In genomic region chr11:23846016-23846815, GRCm38 (mm10) we compare ENCODE assay signal across 10 mouse cellular contexts. TPM values are rescaled to one million over a fixed set of nuclear protein-coding genes. Genes with fewer than 3 reads are reported as not detected.
DNase-seq lines count a peak whose midpoint lies in the region; ATAC-seq and TF ChIP-seq lines count a peak whose summit lies in the region.
"Had no signal": no experiment of that assay in that cellular context is flagged by ENCODE, and none has a peak within 500 bp of the region (broad histone marks: within the 10 kb centered on the region; RNA-seq: fewer than 3 reads in every experiment).

No protein-coding gene starts in this region.

- no peak for TF ChIP-seq CTCF in bone marrow, adult 2 months (IDR thresholded peaks at IDR 0.05; ENCODE audit: control insufficient read depth, insufficient read depth, low read length)

- H3K27me3 ChIP-seq in liver, embryonic 13.5 days: no peaks in the 10 kb centered on the region
- H3K27me3 ChIP-seq in splenic B cell, adult 2 months (ENCODE audit: control insufficient read depth, insufficient read depth, low read length, poor library complexity, severe bottlenecking): no peaks in the 10 kb centered on the region
- H3K27me3 ChIP-seq: hindbrain, embryonic 15.5 days had no signal

- no peak overlapping the region for H3K9ac ChIP-seq in liver, embryonic 13.5 days
- H3K9ac ChIP-seq: hindbrain, embryonic 15.5 days; liver, embryonic 14.5 days had no signal

- peaks cover 3% of the 10 kb centered on the region for H3K4me1 ChIP-seq in bone marrow, adult 2 months (ENCODE audit: control insufficient read depth, insufficient read depth, low read length)
- no peaks in the 10 kb centered on the region; the same call in 1 of the 2 replicates for H3K4me1 ChIP-seq in liver, embryonic 13.5 days (replicated peaks)
- H3K4me1 ChIP-seq: hindbrain, embryonic 15.5 days had no signal

- no peaks in the 10 kb centered on the region for H3K36me3 ChIP-seq in liver, embryonic 13.5 days
- no peaks in the 10 kb centered on the region for H3K36me3 ChIP-seq in splenic B cell, adult 2 months (ENCODE audit: control insufficient read depth, insufficient read depth, low read length, poor library complexity, severe bottlenecking)
- H3K36me3 ChIP-seq: hindbrain, embryonic 15.5 days had no signal

- DNase-seq in left cerebral cortex, postnatal 14 days (ENCODE audit: low spot score in 2 of 2): peak; percentile 26 to 44
- no peak for DNase-seq in left cerebral cortex, postnatal 4 days
- DNase-seq in liver, embryonic 13.5 days: peak; percentile 3
- DNase-seq in splenic B cell, adult 2 months (ENCODE audit: low read depth, low spot score): peak; percentile 78
- no peak for DNase-seq in adrenal gland, postnatal 10 days
- no peak for DNase-seq in kidney, adult 11 months
- DNase-seq in adipocyte (ENCODE audit: low spot score): no peak

- WGBS in bone marrow, adult 2 months: 12% methylated on average over 22 of the region's 22 CpGs
- WGBS in liver, embryonic 13.5 days (ENCODE audit: insufficient replicate concordance): 34% methylated on average over 22 of the region's 22 CpGs

- intact Hi-C loops in left cerebral cortex, postnatal 14 days (cut with DNase I): no loop called here
- intact Hi-C loops in left cerebral cortex, postnatal 4 days (cut with DNase I): no loop called here

- peak overlapping the region; percentile 50 for H3K4me3 ChIP-seq in bone marrow, adult 2 months (replicated peaks; ENCODE audit: control insufficient read depth, low read depth, low read length)
- H3K4me3 ChIP-seq in liver, embryonic 13.5 days (replicated peaks): no peak overlapping the region
- H3K4me3 ChIP-seq: hindbrain, embryonic 15.5 days had no signal

- no peaks in the 10 kb centered on the region for H3K9me3 ChIP-seq in liver, embryonic 13.5 days (replicated peaks)
- H3K9me3 ChIP-seq: hindbrain, embryonic 15.5 days had no signal

- peak; percentile 20; the same call in 1 of the 2 replicates for ATAC-seq in liver, embryonic 13.5 days (ENCODE audit: low read depth)

- peak overlapping the region; percentile 24; the same call in 1 of the 2 replicates for H3K4me2 ChIP-seq in liver, embryonic 13.5 days
- H3K4me2 ChIP-seq: hindbrain, embryonic 15.5 days had no signal

- peak overlapping the region; percentile 39; the same call in 1 of the 2 replicates for H3K27ac ChIP-seq in bone marrow, adult 2 months (ENCODE audit: control insufficient read depth, insufficient read depth, low read depth, low read length, poor library complexity)
- no peak overlapping the region for H3K27ac ChIP-seq in liver, embryonic 13.5 days
- H3K27ac ChIP-seq: hindbrain, embryonic 15.5 days; liver, embryonic 14.5 days had no signal

- no peak for TF ChIP-seq POLR2A in bone marrow, adult 2 months (IDR thresholded peaks at IDR 0.05; ENCODE audit: borderline replicate concordance, control insufficient read depth, low read depth, low read length)

RNA-seq across cellular contexts. Expression of gene Papolg, which starts 48.8 kb away (rescaled TPM):
- 10 to 100 TPM; 19.1 to 19.2 TPM for total RNA-seq in left cerebral cortex, postnatal 14 days (2021)
- total RNA-seq in left cerebral cortex, postnatal 4 days (2021): 10 to 100 TPM; 23.1 to 24.7 TPM
- 1.5 and 3.6 TPM in 2 replicates for polyA plus RNA-seq in bone marrow, adult 2 months (2011; ENCODE audit: insufficient read depth, insufficient read length, low replicate concordance, missing spikeins)
- 4.2 and 6.1 TPM in 2 replicates for polyA plus RNA-seq in liver, embryonic 13.5 days (2015; fragmentation: Nextera tagmentation; extraction: Ambion mirVana)
- 10 to 100 TPM in 1 of 2 experiments, 1 to 10 TPM in 1; 9.8 to 11.1 TPM for total RNA-seq in adrenal gland, postnatal 10 days (2021)

Comparison
In these comparisons a context has a peak if more than half of its experiments do, and no peak if none do; other contexts are left out.
1. DNase-seq: peak in left cerebral cortex, postnatal 14 days (2 of 2), liver, embryonic 13.5 days (single experiment) and splenic B cell, adult 2 months (single experiment); none in left cerebral cortex, postnatal 4 days (single experiment), adrenal gland, postnatal 10 days (single experiment), kidney, adult 11 months (single experiment) and adipocyte (single experiment).